Mouse (Mus musculus): ENCODE measurements around the gene Ten1. TPM values are rescaled to one million over a fixed set of nuclear protein-coding genes. Genes with fewer than 3 reads are reported as not detected.

Gene Ten1
- polyA plus RNA-seq, 1 experiment = 14.5 TPM

DNA sequence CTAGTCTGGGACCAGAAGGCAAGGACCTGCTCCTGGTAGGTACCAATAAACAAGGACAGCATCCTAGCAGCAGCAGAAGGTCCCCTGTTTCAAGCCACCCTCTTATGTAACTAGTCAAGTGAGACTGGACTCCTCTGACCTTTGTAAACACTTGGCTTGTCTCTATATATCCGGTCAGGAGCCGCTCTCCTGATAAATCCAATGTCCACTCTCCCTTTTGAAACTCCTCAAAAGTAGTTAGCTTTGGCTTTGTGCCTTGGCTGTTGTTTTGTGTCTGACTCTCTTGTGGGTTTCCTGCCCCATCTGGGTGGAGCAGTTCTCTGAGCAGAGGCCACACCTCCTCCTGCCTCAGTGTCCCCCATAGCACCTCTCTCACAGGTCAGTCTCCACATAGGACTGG lies 19.6 kb downstream of the Ten1 start:
- Histone ChIP-seq H3K4me1 (ENCODE audit: control insufficient read depth, insufficient read depth, low read length) (no peaks in the 10 kb centered on the region), H3K4me3 (ENCODE audit: low read depth, low read length) (no peak overlapping the region), H3K9me3 (replicated peaks; ENCODE audit: control insufficient read depth, insufficient read depth, low read length, poor library complexity, severe bottlenecking) (no peaks in the 10 kb centered on the region), H3K36me3 (ENCODE audit: control insufficient read depth, insufficient read depth, low read length, poor library complexity, severe bottlenecking) (no peaks in the 10 kb centered on the region), H3K27ac (ENCODE audit: insufficient read depth, low read length) (no peak overlapping the region), H3K9ac (ENCODE audit: low read depth, poor library complexity, severe bottlenecking) (no peak overlapping the region), H3K27me3 (ENCODE audit: control insufficient read depth, insufficient read depth, low read length, poor library complexity, severe bottlenecking) (no peaks in the 10 kb centered on the region)
- TF ChIP-seq CTCF (IDR thresholded peaks at IDR 0.05; ENCODE audit: low read depth, low read length) (no peak), POLR2A (IDR thresholded peaks at IDR 0.05; ENCODE audit: insufficient read depth, low read length) (no peak), EP300 (IDR thresholded peaks at IDR 0.05; ENCODE audit: insufficient read depth, low read depth, low read length) (no peak)

DNA sequence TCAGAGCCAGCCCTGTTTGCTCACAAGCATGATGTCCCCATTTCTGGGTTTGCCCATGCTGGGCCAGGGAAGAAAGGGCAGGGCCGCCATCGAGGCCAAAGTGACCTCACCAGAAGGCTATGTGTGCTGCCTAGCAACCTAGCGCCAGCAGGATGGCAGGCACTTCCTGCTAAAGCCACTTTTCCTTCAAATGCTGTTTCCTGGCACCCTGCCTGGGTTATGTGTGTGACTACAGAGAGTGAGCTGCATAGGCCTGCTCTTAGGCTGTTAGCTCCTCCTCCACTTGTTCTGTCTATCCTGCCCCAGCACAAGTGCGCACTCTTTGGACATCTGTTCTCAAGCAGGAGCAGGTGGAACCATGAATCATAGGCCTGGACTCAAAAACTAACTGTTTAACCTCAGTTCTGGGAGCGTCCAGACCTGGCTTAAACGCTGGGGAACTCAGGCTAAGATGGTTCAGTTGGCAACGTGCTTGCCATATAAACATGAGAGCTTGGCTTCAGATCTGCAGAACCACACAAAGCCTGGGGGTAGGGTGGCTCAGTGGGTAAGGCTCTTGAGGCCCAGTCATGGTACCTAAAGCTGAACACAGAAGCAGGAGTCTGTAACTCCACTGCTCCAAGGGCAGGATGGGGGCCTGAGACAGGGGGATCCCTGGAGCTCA lies 20.2 kb downstream of the Ten1 start:
- Histone ChIP-seq H3K36me3 (ENCODE audit: control insufficient read depth, insufficient read depth, low read length, poor library complexity, severe bottlenecking) (no peaks in the 10 kb centered on the region), H3K4me3 (ENCODE audit: low read depth, low read length) (no peak overlapping the region), H3K27ac (ENCODE audit: insufficient read depth, low read length) (no peak overlapping the region), H3K27me3 (ENCODE audit: control insufficient read depth, insufficient read depth, low read length, poor library complexity, severe bottlenecking) (no peaks in the 10 kb centered on the region), H3K9me3 (replicated peaks; ENCODE audit: control insufficient read depth, insufficient read depth, low read length, poor library complexity, severe bottlenecking) (no peaks in the 10 kb centered on the region), H3K9ac (ENCODE audit: low read depth, poor library complexity, severe bottlenecking) (no peak overlapping the region), H3K4me1 (ENCODE audit: control insufficient read depth, insufficient read depth, low read length) (no peaks in the 10 kb centered on the region)
- TF ChIP-seq CTCF (IDR thresholded peaks at IDR 0.05; ENCODE audit: low read depth, low read length) = no peak
- TF ChIP-seq EP300 (IDR thresholded peaks at IDR 0.05; ENCODE audit: insufficient read depth, low read depth, low read length) = no peak
- no peak for TF ChIP-seq POLR2A (IDR thresholded peaks at IDR 0.05; ENCODE audit: insufficient read depth, low read length)

DNA sequence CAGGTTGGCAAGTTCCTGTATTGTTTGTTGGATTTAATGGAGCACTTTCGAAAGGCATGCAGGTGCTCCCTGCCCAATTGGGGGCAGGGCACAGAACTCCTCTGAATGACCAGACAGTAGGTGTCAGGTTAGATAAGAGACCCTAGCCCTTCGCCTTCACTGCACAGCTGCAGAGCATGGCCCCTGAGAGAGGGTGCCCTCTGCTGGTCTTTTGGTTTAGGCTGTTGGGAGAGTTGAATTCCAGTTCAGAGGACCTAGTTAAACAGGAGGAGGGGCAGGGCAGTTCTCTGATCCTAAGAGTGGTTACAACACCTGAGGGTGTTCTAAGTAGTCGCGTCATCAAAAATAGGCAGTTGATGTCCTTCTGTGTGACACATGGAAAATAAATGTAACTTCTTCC lies 21.2 kb downstream of the Ten1 start:
- Histone ChIP-seq H3K9me3 (replicated peaks; ENCODE audit: control insufficient read depth, insufficient read depth, low read length, poor library complexity, severe bottlenecking) (no peaks in the 10 kb centered on the region), H3K27me3 (ENCODE audit: control insufficient read depth, insufficient read depth, low read length, poor library complexity, severe bottlenecking) (no peaks in the 10 kb centered on the region), H3K4me1 (ENCODE audit: control insufficient read depth, insufficient read depth, low read length) (no peaks in the 10 kb centered on the region), H3K9ac (ENCODE audit: low read depth, poor library complexity, severe bottlenecking) (no peak overlapping the region), H3K36me3 (ENCODE audit: control insufficient read depth, insufficient read depth, low read length, poor library complexity, severe bottlenecking) (no peaks in the 10 kb centered on the region), H3K27ac (ENCODE audit: insufficient read depth, low read length) (no peak overlapping the region), H3K4me3 (ENCODE audit: low read depth, low read length) (no peak overlapping the region)
- TF ChIP-seq POLR2A (IDR thresholded peaks at IDR 0.05; ENCODE audit: insufficient read depth, low read length) (no peak), CTCF (IDR thresholded peaks at IDR 0.05; ENCODE audit: low read depth, low read length) (peak; percentile 84), EP300 (IDR thresholded peaks at IDR 0.05; ENCODE audit: insufficient read depth, low read depth, low read length) (no peak)

DNA sequence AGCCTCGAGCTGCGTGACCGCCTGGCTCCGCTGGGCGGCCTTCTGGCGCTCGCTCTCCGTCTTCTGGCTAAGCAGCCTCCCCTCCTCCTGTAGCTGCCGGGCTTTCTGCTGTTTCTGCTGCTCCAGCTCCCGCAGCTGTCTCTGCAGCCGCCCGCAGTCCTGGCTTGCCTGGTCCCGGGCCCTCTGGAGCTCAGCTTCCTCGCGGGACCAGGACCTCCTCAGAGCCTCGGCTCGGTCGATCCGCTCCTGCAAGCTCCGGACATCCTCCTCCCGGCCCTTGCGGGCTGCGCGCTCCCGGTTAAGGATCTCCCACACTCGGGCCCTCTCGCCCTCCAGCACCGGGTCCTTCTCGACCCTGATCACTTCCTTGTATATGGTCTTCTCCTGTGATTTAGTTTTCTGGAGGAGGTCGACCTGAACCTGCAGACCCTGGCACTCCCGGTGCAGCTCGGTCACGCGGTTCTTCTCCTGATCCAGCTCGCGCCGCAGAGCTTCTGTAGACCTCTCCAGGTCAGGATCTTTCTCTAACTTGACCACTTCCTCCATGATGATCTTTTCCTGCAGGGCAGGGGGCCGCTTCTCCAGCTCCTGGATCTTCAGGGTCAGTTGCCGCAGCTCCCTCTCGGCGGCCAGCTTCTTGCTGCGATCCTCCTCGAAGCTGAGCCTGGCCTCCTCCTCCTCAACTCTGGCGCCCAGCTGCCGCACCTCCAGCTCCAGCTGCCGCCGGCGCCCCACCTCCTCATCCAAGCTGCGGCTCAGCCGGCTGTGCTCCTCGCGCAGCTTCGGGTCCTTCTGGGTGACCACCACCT lies 23.5 kb downstream of the Ten1 start:
- Histone ChIP-seq H3K27me3 (ENCODE audit: control insufficient read depth, insufficient read depth, low read length, poor library complexity, severe bottlenecking) (no peaks in the 10 kb centered on the region), H3K27ac (ENCODE audit: insufficient read depth, low read length) (no peak overlapping the region), H3K4me1 (ENCODE audit: control insufficient read depth, insufficient read depth, low read length) (no peaks in the 10 kb centered on the region), H3K9ac (ENCODE audit: low read depth, poor library complexity, severe bottlenecking) (peak overlapping the region; percentile 41), H3K9me3 (replicated peaks; ENCODE audit: control insufficient read depth, insufficient read depth, low read length, poor library complexity, severe bottlenecking) (no peaks in the 10 kb centered on the region), H3K4me3 (ENCODE audit: low read depth, low read length) (peak overlapping the region; percentile 57), H3K36me3 (ENCODE audit: control insufficient read depth, insufficient read depth, low read length, poor library complexity, severe bottlenecking) (no peaks in the 10 kb centered on the region)
- TF ChIP-seq POLR2A (IDR thresholded peaks at IDR 0.05; ENCODE audit: insufficient read depth, low read length) = no peak
- TF ChIP-seq CTCF (IDR thresholded peaks at IDR 0.05; ENCODE audit: low read depth, low read length) = no peak
- no peak for TF ChIP-seq EP300 (IDR thresholded peaks at IDR 0.05; ENCODE audit: insufficient read depth, low read depth, low read length)

DNA sequence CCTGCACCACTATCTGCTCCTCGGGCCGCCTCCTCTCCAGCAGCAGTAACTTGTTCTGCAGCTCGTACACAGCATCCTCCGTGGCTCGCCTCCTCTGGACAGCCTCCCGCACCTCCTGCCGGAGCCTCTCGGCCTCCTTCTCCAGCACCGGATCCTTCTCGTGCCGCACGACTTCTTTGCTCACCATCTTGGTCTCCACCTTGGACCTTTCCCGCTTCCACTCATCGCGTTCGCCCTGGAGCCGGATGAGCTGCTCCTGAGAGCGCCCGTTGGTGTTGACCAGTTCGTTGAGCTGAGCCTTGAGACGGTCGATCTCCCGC lies 24.0 kb downstream of the Ten1 start:
- Histone ChIP-seq H3K4me3 (ENCODE audit: low read depth, low read length) (peak overlapping the region; percentile 57), H3K4me1 (ENCODE audit: control insufficient read depth, insufficient read depth, low read length) (no peaks in the 10 kb centered on the region), H3K9ac (ENCODE audit: low read depth, poor library complexity, severe bottlenecking) (peak overlapping the region; percentile 41), H3K9me3 (replicated peaks; ENCODE audit: control insufficient read depth, insufficient read depth, low read length, poor library complexity, severe bottlenecking) (no peaks in the 10 kb centered on the region), H3K36me3 (ENCODE audit: control insufficient read depth, insufficient read depth, low read length, poor library complexity, severe bottlenecking) (no peaks in the 10 kb centered on the region), H3K27ac (ENCODE audit: insufficient read depth, low read length) (no peak overlapping the region), H3K27me3 (ENCODE audit: control insufficient read depth, insufficient read depth, low read length, poor library complexity, severe bottlenecking) (no peaks in the 10 kb centered on the region)
- TF ChIP-seq POLR2A (IDR thresholded peaks at IDR 0.05; ENCODE audit: insufficient read depth, low read length) (no peak), CTCF (IDR thresholded peaks at IDR 0.05; ENCODE audit: low read depth, low read length) (no peak), EP300 (IDR thresholded peaks at IDR 0.05; ENCODE audit: insufficient read depth, low read depth, low read length) (no peak)

DNA sequence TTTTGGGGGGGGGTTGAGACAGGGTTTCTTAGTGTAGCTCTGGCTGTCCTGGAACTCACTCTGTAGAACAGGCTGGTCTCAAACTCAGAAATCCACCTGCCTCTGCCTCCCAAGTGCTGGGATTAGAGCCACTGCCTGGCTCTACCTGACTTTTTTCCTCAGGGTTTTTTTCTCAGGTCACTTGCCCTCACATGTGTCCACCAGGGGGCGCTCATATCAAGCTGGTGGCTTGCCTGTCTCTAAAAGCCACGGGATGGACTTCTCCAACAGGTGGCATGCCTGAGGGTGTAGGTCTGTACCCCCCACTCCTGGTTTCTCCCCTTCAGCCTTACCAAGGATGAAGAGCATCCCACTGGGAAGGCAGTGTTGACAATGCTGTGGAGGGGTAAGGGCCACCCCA lies 27.8 kb downstream of the Ten1 start:
- H3K9ac ChIP-seq (ENCODE audit: low read depth, poor library complexity, severe bottlenecking) = no peak overlapping the region
- no peak overlapping the region for H3K4me3 ChIP-seq (ENCODE audit: low read depth, low read length)
- TF ChIP-seq POLR2A (IDR thresholded peaks at IDR 0.05; ENCODE audit: insufficient read depth, low read length) (no peak), EP300 (IDR thresholded peaks at IDR 0.05; ENCODE audit: insufficient read depth, low read depth, low read length) (0 out of 2 replicates have a peak, but pooled peaks have one; percentile 25), CTCF (IDR thresholded peaks at IDR 0.05; ENCODE audit: low read depth, low read length) (peak; percentile 96)
- H3K4me1 ChIP-seq (ENCODE audit: control insufficient read depth, insufficient read depth, low read length) = no peaks in the 10 kb centered on the region
- no peaks in the 10 kb centered on the region for H3K9me3 ChIP-seq (replicated peaks; ENCODE audit: control insufficient read depth, insufficient read depth, low read length, poor library complexity, severe bottlenecking)
- H3K27me3 ChIP-seq (ENCODE audit: control insufficient read depth, insufficient read depth, low read length, poor library complexity, severe bottlenecking) = no peaks in the 10 kb centered on the region
- no peaks in the 10 kb centered on the region for H3K36me3 ChIP-seq (ENCODE audit: control insufficient read depth, insufficient read depth, low read length, poor library complexity, severe bottlenecking)
- no peak overlapping the region for H3K27ac ChIP-seq (ENCODE audit: insufficient read depth, low read length)
